Comparison of ENCODE assay signal across 19 mouse cellular contexts in genomic region chr5:103744531-103744930, GRCm38 (mm10). TPM values are rescaled to one million over a fixed set of nuclear protein-coding genes. Genes with fewer than 3 reads are reported as not detected.
DNase-seq lines count a peak whose midpoint lies in the region; ATAC-seq and TF ChIP-seq lines count a peak whose summit lies in the region.
"Had no signal": no experiment of that assay in that cellular context is flagged by ENCODE, and none has a peak within 500 bp of the region (broad histone marks: within the 10 kb centered on the region; RNA-seq: fewer than 3 reads in every experiment).

No protein-coding gene starts in this region.

- TF ChIP-seq CTCF in spleen, adult 2 months (IDR thresholded peaks at IDR 0.05; ENCODE audit: extremely low read depth, insufficient read depth, insufficient read length, insufficient replicate concordance), result no peak
- TF ChIP-seq CTCF in intestine, postnatal 0 days (IDR thresholded peaks at IDR 0.05; ENCODE audit: low read depth), result no peak
- TF ChIP-seq CTCF in stomach, postnatal 0 days (IDR thresholded peaks at IDR 0.05; ENCODE audit: low read depth), result no peak

- WGBS in spleen, adult 2 months, result 33% methylated on average over 6 of the region's 6 CpGs
- WGBS in intestine, postnatal 0 days, result 44% methylated on average over 6 of the region's 6 CpGs
- 45% methylated on average over 6 of the region's 6 CpGs for WGBS in stomach, postnatal 0 days
- WGBS in midbrain, embryonic 16.5 days, result 79% methylated on average over 6 of the region's 6 CpGs
- 79% methylated on average over 6 of the region's 6 CpGs for WGBS in embryonic facial prominence, embryonic 10.5 days
- WGBS in heart, embryonic 11.5 days (ENCODE audit: insufficient replicate concordance), result 65% methylated on average over 6 of the region's 6 CpGs

- H3K27ac ChIP-seq in spleen, adult 2 months (ENCODE audit: insufficient read depth, low read length), result peak overlapping the region; percentile 63
- no peak overlapping the region for H3K27ac ChIP-seq in intestine, postnatal 0 days (ENCODE audit: low read depth, low read length)
- 0 out of 2 replicates have a peak overlapping the region, but pooled peaks have one; percentile 35 for H3K27ac ChIP-seq in stomach, postnatal 0 days (replicated peaks)
- H3K27ac ChIP-seq in midbrain, embryonic 16.5 days (ENCODE audit: low read length), result no peak overlapping the region
- no peak overlapping the region for H3K27ac ChIP-seq in embryonic facial prominence, embryonic 10.5 days (replicated peaks)
- no peak overlapping the region for H3K27ac ChIP-seq in heart, embryonic 11.5 days (ENCODE audit: low read depth, low read length)
- H3K27ac ChIP-seq: forebrain, embryonic 15.5 days; heart, embryonic 10.5 days had no signal

- H3K9ac ChIP-seq in intestine, postnatal 0 days (ENCODE audit: low read depth, low read length), result no peak overlapping the region
- H3K9ac ChIP-seq in stomach, postnatal 0 days (ENCODE audit: low read length), result no peak overlapping the region
- no peak overlapping the region for H3K9ac ChIP-seq in midbrain, embryonic 16.5 days (ENCODE audit: low read depth, low read length)
- no peak overlapping the region for H3K9ac ChIP-seq in heart, embryonic 11.5 days (ENCODE audit: low read depth, low read length)
- H3K9ac ChIP-seq: forebrain, embryonic 15.5 days had no signal

- H3K27me3 ChIP-seq in spleen, adult 2 months (ENCODE audit: control insufficient read depth, insufficient read depth, low read length), result no peaks in the 10 kb centered on the region
- no peaks in the 10 kb centered on the region for H3K27me3 ChIP-seq in intestine, postnatal 0 days (replicated peaks; ENCODE audit: control insufficient read depth, insufficient read depth, low read length)
- no peaks in the 10 kb centered on the region for H3K27me3 ChIP-seq in stomach, postnatal 0 days (ENCODE audit: control insufficient read depth, insufficient read depth, low read length)
- no peaks in the 10 kb centered on the region for H3K27me3 ChIP-seq in midbrain, embryonic 16.5 days (ENCODE audit: control insufficient read depth, insufficient read depth, low read depth, low read length)
- no peaks in the 10 kb centered on the region for H3K27me3 ChIP-seq in embryonic facial prominence, embryonic 10.5 days (replicated peaks; ENCODE audit: low read depth, poor library complexity, severe bottlenecking)
- H3K27me3 ChIP-seq in heart, embryonic 11.5 days (ENCODE audit: control insufficient read depth, insufficient read depth, low read length), result no peaks in the 10 kb centered on the region
- H3K27me3 ChIP-seq: forebrain, embryonic 15.5 days; Patski had no signal

- ATAC-seq in intestine, postnatal 0 days, result peak; percentile 75
- ATAC-seq in megakaryocyte, adult 5-6 weeks (ENCODE audit: poor library complexity, severe bottlenecking), result peak; percentile 55
- peak; percentile 82 for ATAC-seq in stomach, postnatal 0 days (ENCODE audit: low FRiP score, low TSS enrichment)
- no peak for ATAC-seq in midbrain, embryonic 16.5 days
- no peak for ATAC-seq in heart, embryonic 11.5 days (replicated peaks; ENCODE audit: insufficient number of reproducible peaks, low FRiP score, low TSS enrichment)
- ATAC-seq: forebrain, embryonic 15.5 days; hindbrain, embryonic 16.5 days; Patski had no signal

- no peak overlapping the region for H3K4me3 ChIP-seq in spleen, adult 2 months (ENCODE audit: extremely low read depth, insufficient read depth, insufficient read length)
- no peak overlapping the region for H3K4me3 ChIP-seq in intestine, postnatal 0 days (ENCODE audit: low read depth, low read length)
- H3K4me3 ChIP-seq in stomach, postnatal 0 days (ENCODE audit: low read depth, low read length), result no peak overlapping the region
- no peak overlapping the region for H3K4me3 ChIP-seq in midbrain, embryonic 16.5 days (ENCODE audit: low read depth, low read length)
- no peak overlapping the region for H3K4me3 ChIP-seq in embryonic facial prominence, embryonic 10.5 days
- H3K4me3 ChIP-seq in heart, embryonic 11.5 days (ENCODE audit: low read depth, low read length), result no peak overlapping the region
- H3K4me3 ChIP-seq: forebrain, embryonic 15.5 days; heart, embryonic 10.5 days had no signal

- H3K4me2 ChIP-seq in intestine, postnatal 0 days (replicated peaks; ENCODE audit: low read depth), result no peak overlapping the region
- no peak overlapping the region for H3K4me2 ChIP-seq in stomach, postnatal 0 days (replicated peaks; ENCODE audit: low read depth)
- H3K4me2 ChIP-seq in midbrain, embryonic 16.5 days (ENCODE audit: low read length), result no peak overlapping the region
- no peak overlapping the region for H3K4me2 ChIP-seq in heart, embryonic 11.5 days
- H3K4me2 ChIP-seq: forebrain, embryonic 15.5 days had no signal

- peak; percentile 37 to 83 for DNase-seq in spleen, adult 2 months (ENCODE audit: low read depth in 1 of 2, low spot score in 2 of 2)
- no peak for DNase-seq in spleen, postnatal 14 days (ENCODE audit: low spot score in 2 of 2)
- peak; percentile 55 for DNase-seq in stomach, postnatal 0 days (ENCODE audit: low spot score)
- no peak for DNase-seq in embryonic facial prominence, embryonic 10.5 days (ENCODE audit: low spot score)
- DNase-seq: cerebellum, postnatal 10 days; gastrocnemius, postnatal 36 days; kidney, adult 8-10 months; kidney, postnatal 36 days; lung, postnatal 10 days; right cerebral cortex, postnatal 4 days; thymus, postnatal 25 days had no signal

- peaks cover 28% of the 10 kb centered on the region for H3K4me1 ChIP-seq in spleen, adult 2 months (ENCODE audit: control insufficient read depth, insufficient read depth, insufficient read length)
- no peaks in the 10 kb centered on the region for H3K4me1 ChIP-seq in intestine, postnatal 0 days (replicated peaks; ENCODE audit: control insufficient read depth, insufficient read depth, low read length)
- no peaks in the 10 kb centered on the region for H3K4me1 ChIP-seq in stomach, postnatal 0 days (replicated peaks; ENCODE audit: control insufficient read depth, insufficient read depth)
- H3K4me1 ChIP-seq in midbrain, embryonic 16.5 days (ENCODE audit: control insufficient read depth, insufficient read depth, low read length), result no peaks in the 10 kb centered on the region
- H3K4me1 ChIP-seq in embryonic facial prominence, embryonic 10.5 days, result no peaks in the 10 kb centered on the region; the same call in 1 of the 2 replicates
- no peaks in the 10 kb centered on the region for H3K4me1 ChIP-seq in heart, embryonic 11.5 days (ENCODE audit: control insufficient read depth, insufficient read depth, low read length)
- H3K4me1 ChIP-seq: forebrain, embryonic 15.5 days; heart, embryonic 10.5 days had no signal

- no peak for TF ChIP-seq POLR2A in spleen, adult 2 months (IDR thresholded peaks at IDR 0.05; ENCODE audit: low read depth, low read length)

- H3K9me3 ChIP-seq in intestine, postnatal 0 days (ENCODE audit: control insufficient read depth), result no peaks in the 10 kb centered on the region
- no peaks in the 10 kb centered on the region for H3K9me3 ChIP-seq in stomach, postnatal 0 days (ENCODE audit: control insufficient read depth, low read length)
- H3K9me3 ChIP-seq in midbrain, embryonic 16.5 days (replicated peaks; ENCODE audit: control insufficient read depth, low read length, poor library complexity, severe bottlenecking), result no peaks in the 10 kb centered on the region
- no peaks in the 10 kb centered on the region for H3K9me3 ChIP-seq in embryonic facial prominence, embryonic 10.5 days
- no peaks in the 10 kb centered on the region for H3K9me3 ChIP-seq in heart, embryonic 11.5 days (replicated peaks; ENCODE audit: control insufficient read depth, low read length)
- H3K9me3 ChIP-seq: forebrain, embryonic 15.5 days; heart, embryonic 10.5 days had no signal

- TF ChIP-seq EP300 in stomach, postnatal 0 days (optimal IDR thresholded peaks at IDR 0.05), result no peak

- H3K36me3 ChIP-seq in spleen, adult 2 months (ENCODE audit: control insufficient read depth, insufficient read depth, low read length), result no peaks in the 10 kb centered on the region
- no peaks in the 10 kb centered on the region for H3K36me3 ChIP-seq in intestine, postnatal 0 days (ENCODE audit: control insufficient read depth, insufficient read depth)
- H3K36me3 ChIP-seq in stomach, postnatal 0 days (ENCODE audit: control insufficient read depth, insufficient read depth, low read length), result no peaks in the 10 kb centered on the region
- no peaks in the 10 kb centered on the region for H3K36me3 ChIP-seq in midbrain, embryonic 16.5 days (ENCODE audit: control insufficient read depth, insufficient read depth, low read length)
- no peaks in the 10 kb centered on the region for H3K36me3 ChIP-seq in embryonic facial prominence, embryonic 10.5 days (replicated peaks)
- no peaks in the 10 kb centered on the region for H3K36me3 ChIP-seq in heart, embryonic 11.5 days (ENCODE audit: control insufficient read depth, insufficient read depth, low read length)
- H3K36me3 ChIP-seq: forebrain, embryonic 15.5 days; heart, embryonic 10.5 days had no signal

RNA-seq across cellular contexts. Expression of gene Aff1, which starts 52.4 kb away (rescaled TPM):
- 15.2 and 16.2 TPM in 2 replicates for polyA plus RNA-seq in spleen, adult 2 months (2012; rRNA removed)
- 5.8 and 6.8 TPM in 2 replicates for polyA plus RNA-seq in intestine, postnatal 0 days (2015; fragmentation: Nextera tagmentation; extraction: Ambion mirVana)
- total RNA-seq in megakaryocyte, adult 5-6 weeks (2015), result 45.0 and 51.0 TPM in 2 replicates
- 16.3 and 29.0 TPM in 2 replicates for total RNA-seq in megakaryocyte, adult 5-6 weeks (2017)
- polyA plus RNA-seq in stomach, postnatal 0 days (2015; fragmentation: Nextera tagmentation; extraction: Ambion mirVana), result 4.3 and 4.9 TPM in 2 replicates
- polyA plus RNA-seq in midbrain, embryonic 16.5 days (2015; fragmentation: Nextera tagmentation; extraction: Ambion mirVana), result 1.2 and 2.1 TPM in 2 replicates
- polyA plus RNA-seq in embryonic facial prominence, embryonic 10.5 days (2016; fragmentation: Nextera tagmentation; extraction: Ambion mirVana), result 4.0 and 5.5 TPM in 2 replicates
- 12.1 and 13.4 TPM in 2 replicates for polyA plus RNA-seq in heart, embryonic 11.5 days (2014; fragmentation: Nextera tagmentation; extraction: Ambion mirVana)

Comparison
In these comparisons a context has a peak if more than half of its experiments do, and no peak if none do; other contexts are left out.
1. DNase-seq: peak in spleen, adult 2 months (2 of 2) and stomach, postnatal 0 days (single experiment); none in spleen, postnatal 14 days (0 of 2) and embryonic facial prominence, embryonic 10.5 days (single experiment).
2. H3K27ac ChIP-seq: peak in spleen, adult 2 months (single experiment) and stomach, postnatal 0 days (single experiment); none in intestine, postnatal 0 days (single experiment), midbrain, embryonic 16.5 days (single experiment), embryonic facial prominence, embryonic 10.5 days (single experiment) and heart, embryonic 11.5 days (single experiment).
3. ATAC-seq: peak in intestine, postnatal 0 days (single experiment), megakaryocyte, adult 5-6 weeks (single experiment) and stomach, postnatal 0 days (single experiment); none in midbrain, embryonic 16.5 days (single experiment) and heart, embryonic 11.5 days (single experiment).